Mouse (Mus musculus) small intestine, adult 2 months (tissue): ENCODE data around the gene Golim4. TPM values are rescaled to one million over a fixed set of nuclear protein-coding genes. Genes with fewer than 3 reads are reported as not detected.
A peak's percentile ranks its signal among the peaks of the same experiment; 100 is the strongest.

Experiments
- H3K27ac ChIP-seq: fragments of 200-500 bp; 2 replicates; pipeline ENCODE4 v1.5.1; 2012; ENCODE audit warnings: low read depth, low read length, control low read depth, inconsistent platforms; ENCODE audit not compliant: insufficient read depth
- H3K27me3 ChIP-seq: fragments of 200-500 bp; 2 replicates; pipeline ENCODE4 v1.6.1; 2012; ENCODE audit warnings: mild to moderate bottlenecking, moderate library complexity, low read length, inconsistent platforms; ENCODE audit not compliant: control insufficient read depth, insufficient read depth
- H3K36me3 ChIP-seq: fragments of 200-500 bp; 2 replicates; pipeline ENCODE4 v1.6.1; 2012; ENCODE audit warnings: mild to moderate bottlenecking, low read length, control low read depth, inconsistent platforms; ENCODE audit not compliant: control insufficient read depth, insufficient read depth
- H3K4me1 ChIP-seq: fragments of 200-500 bp; 2 replicates; pipeline ENCODE4 v1.6.1; 2012; ENCODE audit warnings: low read length, inconsistent platforms, mixed read lengths; ENCODE audit not compliant: control insufficient read depth, insufficient read depth, insufficient read length
- H3K4me3 ChIP-seq: fragments of 200-500 bp; 2 replicates; pipeline ENCODE4 v1.5.1; 2012; ENCODE audit warnings: low read depth, mild to moderate bottlenecking, control low read depth, inconsistent platforms, low read length, moderate library complexity
- CTCF ChIP-seq: fragments of 200-500 bp; IDR thresholded peaks from 2 replicates; pipeline ENCODE4 v1.5.1; 2012; ENCODE audit warnings: low read depth, mild to moderate bottlenecking, control low read depth, inconsistent platforms, low read length, moderate library complexity, mixed read lengths; ENCODE audit not compliant: insufficient replicate concordance, insufficient read length; ENCODE audit errors: extremely low read depth
- POLR2A ChIP-seq: fragments of 200-500 bp; IDR thresholded peaks from 2 replicates; pipeline ENCODE4 v1.6.1; 2012; ENCODE audit warnings: low read depth, mild to moderate bottlenecking, control low read depth, inconsistent platforms, low read length, moderate library complexity
- WGBS: fragments of 180-500 bp; shearing (Covaris S2); methylation state at CpG from one replicate; pipeline ENCODE4 v1.1.7; 2018; 5-methylcytosine and 5-hydroxymethylcytosine counted together
- polyA plus RNA-seq: library from polyadenylated mRNA; depleted of rRNA; stranded (reverse); fragments of >200 nt; gene quantifications from 2 replicates; pipeline ENCODE4 v1.2.3, GENCODE M21; 2012

Gene Golim4
- polyA plus RNA-seq, 1 experiment, result 41.8 TPM

- peaks cover 25% of the 10 kb centered on the region; the same call in 1 of the 2 replicates for H3K4me1 ChIP-seq
- H3K36me3 ChIP-seq, result no peaks in the 10 kb centered on the region
- peak overlapping the region; percentile 69 for H3K27ac ChIP-seq
- H3K27me3 ChIP-seq, result no peaks in the 10 kb centered on the region
- WGBS, result under 1% methylated on average over 47 of the region's 47 CpGs
- TF ChIP-seq POLR2A (no peak), CTCF (no peak)
- peak overlapping the region; percentile 94 for H3K4me3 ChIP-seq
These were observed 873 bp downstream of the Golim4 start for GRCm38 (mm10) chr3:75955661-75956491.

- no peaks in the 10 kb centered on the region for H3K36me3 ChIP-seq
- 30% methylated on average over 3 of the region's 3 CpGs for WGBS
- no peaks in the 10 kb centered on the region for H3K27me3 ChIP-seq
- no peak overlapping the region for H3K27ac ChIP-seq
- no peak for TF ChIP-seq CTCF
- TF ChIP-seq POLR2A, result no peak
- peaks cover 25% of the 10 kb centered on the region; the same call in 1 of the 2 replicates for H3K4me1 ChIP-seq
- no peak overlapping the region for H3K4me3 ChIP-seq
These were observed 2.6 kb downstream of the Golim4 start for GRCm38 (mm10) chr3:75954185-75954584.

- Histone ChIP-seq H3K4me1 (peaks cover 25% of the 10 kb centered on the region; the same call in 1 of the 2 replicates), H3K4me3 (no peak overlapping the region), H3K27ac (peak overlapping the region; percentile 91), H3K36me3 (no peaks in the 10 kb centered on the region), H3K27me3 (no peaks in the 10 kb centered on the region)
- TF ChIP-seq POLR2A (no peak), CTCF (no peak)
- WGBS, result 18% methylated on average over 5 of the region's 5 CpGs
These were observed 4.3 kb downstream of the Golim4 start for GRCm38 (mm10) chr3:75952328-75953060.

- H3K27me3 ChIP-seq, result no peaks in the 10 kb centered on the region
- peaks cover 22% of the 10 kb centered on the region; the same call in 1 of the 2 replicates for H3K4me1 ChIP-seq
- WGBS, result 42% methylated on average over 6 of the region's 6 CpGs
- H3K4me3 ChIP-seq, result no peak overlapping the region
- no peaks in the 10 kb centered on the region for H3K36me3 ChIP-seq
- TF ChIP-seq CTCF, result no peak
- no peak for TF ChIP-seq POLR2A
- no peak overlapping the region for H3K27ac ChIP-seq
These were observed 5.9 kb downstream of the Golim4 start for GRCm38 (mm10) chr3:75950897-75951296.

- WGBS, result 68% methylated on average over 5 of the region's 5 CpGs
- Histone ChIP-seq H3K4me1 (peaks cover 17% of the 10 kb centered on the region; the same call in 1 of the 2 replicates), H3K36me3 (no peaks in the 10 kb centered on the region; the same call in 1 of the 2 replicates), H3K27me3 (no peaks in the 10 kb centered on the region), H3K4me3 (no peak overlapping the region), H3K27ac (no peak overlapping the region)
- TF ChIP-seq POLR2A (no peak), CTCF (no peak)
These were observed 7.4 kb downstream of the Golim4 start for GRCm38 (mm10) chr3:75949358-75949757.

GRCm38 (mm10) chr3:75948541-75949095 lies 8.1 kb downstream of the Golim4 start:
- H3K4me1 ChIP-seq, result peaks cover 11% of the 10 kb centered on the region; the same call in 1 of the 2 replicates
- no peak overlapping the region for H3K27ac ChIP-seq
- H3K4me3 ChIP-seq, result no peak overlapping the region
- WGBS, result 90% methylated on average over 2 of the region's 2 CpGs
- H3K27me3 ChIP-seq, result no peaks in the 10 kb centered on the region
- no peaks in the 10 kb centered on the region; the same call in 1 of the 2 replicates for H3K36me3 ChIP-seq
- TF ChIP-seq POLR2A (no peak), CTCF (no peak)

DNA sequence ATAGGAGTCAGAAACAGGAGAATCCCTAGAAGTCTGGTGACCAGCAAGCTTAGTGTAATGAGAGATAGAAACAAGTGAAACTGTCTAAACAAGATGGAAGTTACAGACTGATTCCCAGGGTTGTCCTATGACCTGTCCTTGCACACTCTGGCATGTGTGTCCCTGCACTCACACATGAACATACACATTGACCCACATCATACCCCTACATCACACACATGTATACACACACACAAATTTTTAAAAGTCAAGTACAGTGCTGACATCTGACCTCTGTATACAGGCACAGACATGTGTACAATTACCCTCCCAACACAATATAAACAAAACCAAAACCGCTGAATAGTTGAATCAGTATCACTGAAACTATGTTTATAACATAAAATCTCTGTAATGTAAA lies 8.7 kb downstream of the Golim4 start:
- WGBS, result 69% methylated on average over 1 of the region's 1 CpGs
- no peaks in the 10 kb centered on the region; the same call in 1 of the 2 replicates for H3K36me3 ChIP-seq
- no peak overlapping the region for H3K4me3 ChIP-seq
- peaks cover 7% of the 10 kb centered on the region; the same call in 1 of the 2 replicates for H3K4me1 ChIP-seq
- H3K27ac ChIP-seq, result no peak overlapping the region
- TF ChIP-seq CTCF (no peak), POLR2A (no peak)
- H3K27me3 ChIP-seq, result no peaks in the 10 kb centered on the region
